Mouse (Mus musculus): ENCODE data around the gene Gm44596. TPM values are rescaled to one million over a fixed set of nuclear protein-coding genes. Genes with fewer than 3 reads are reported as not detected.

Gene Gm44596
- not detected in 2 replicates for polyA plus RNA-seq (2014; fragmentation: Nextera tagmentation; extraction: Ambion mirVana)

- Histone ChIP-seq H3K9ac (no peak within 1 kb of the TSS), H3K27me3 (ENCODE audit: insufficient read depth, low read length) (no peaks in the 10 kb centered on the region), H3K4me1 (ENCODE audit: insufficient read depth) (no peaks in the 10 kb centered on the region), H3K36me3 (ENCODE audit: insufficient read depth) (peaks cover 67% of the 10 kb centered on the region), H3K27ac (ENCODE audit: low read depth) (no peak within 1 kb of the TSS), H3K4me2 (no peak within 1 kb of the TSS), H3K4me3 (ENCODE audit: low read depth, low read length) (no peak within 1 kb of the TSS), H3K9me3 (ENCODE audit: low read depth, low read length) (no peaks in the 10 kb centered on the region)
- DNase-seq (peak; percentile 33), ATAC-seq (ENCODE audit: insufficient read depth) (peak; percentile 48; the same call in 1 of the 2 replicates)
- TF ChIP-seq CTCF (IDR thresholded peaks at IDR 0.05; ENCODE audit: low read depth): no peak
- 44% methylated on average over 5 of the region's 6 CpGs for WGBS
Measured at GRCm38 (mm10) chr6:128375192-128375591, at the start of gene Gm44596, which contains the start of gene Tex52. Gm44596 (plus strand) TSS chr6:128375503. Tex52 (plus strand) TSS chr6:128375456.

DNA sequence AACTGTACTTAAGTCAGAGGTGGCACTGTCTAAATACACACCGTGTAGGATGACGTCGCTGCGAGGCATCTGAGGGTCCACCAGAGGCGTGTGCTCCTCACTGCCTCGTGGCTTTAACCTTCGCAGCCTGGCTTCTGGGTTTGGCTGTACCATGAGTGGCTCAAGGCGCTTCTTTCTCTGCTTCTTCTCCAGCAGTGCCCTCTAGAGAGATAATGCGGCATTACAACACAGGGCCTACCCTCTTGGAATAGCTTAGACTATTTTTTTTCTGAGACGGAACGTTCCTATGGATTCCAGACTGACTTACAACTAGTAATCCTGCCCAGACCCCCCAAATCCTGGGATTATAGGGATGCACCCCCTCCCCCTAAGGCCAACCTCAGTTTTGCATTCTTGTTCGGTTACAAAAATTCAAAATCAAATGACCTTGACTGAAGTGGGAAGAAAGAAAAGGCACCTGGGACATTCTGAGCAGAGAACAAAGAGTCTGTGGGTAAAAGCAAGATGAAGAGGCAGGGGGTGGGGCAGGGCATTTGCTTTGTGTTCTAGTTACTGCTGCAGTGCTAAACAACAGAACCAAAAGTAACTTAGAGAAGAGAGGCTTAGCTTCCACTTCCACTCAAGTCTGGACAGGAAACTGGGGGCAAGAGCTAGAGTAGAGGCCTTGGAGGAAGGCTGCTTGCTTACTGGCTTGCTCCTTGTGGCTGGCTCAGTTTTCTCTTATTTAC is 40.7 kb upstream of the Gm44596 start:
- peak overlapping the region; percentile 35 for H3K4me2 ChIP-seq
- DNase-seq: peak; percentile 95
- peaks cover 4% of the 10 kb centered on the region for H3K4me1 ChIP-seq (ENCODE audit: insufficient read depth)
- 8% methylated on average over 12 of the region's 12 CpGs for WGBS
- peaks cover 3% of the 10 kb centered on the region; the same call in 1 of the 2 replicates for H3K9me3 ChIP-seq (ENCODE audit: low read depth, low read length)
- H3K27me3 ChIP-seq (ENCODE audit: insufficient read depth, low read length): no peaks in the 10 kb centered on the region
- H3K36me3 ChIP-seq (ENCODE audit: insufficient read depth): peaks cover 49% of the 10 kb centered on the region
- H3K9ac ChIP-seq: no peak overlapping the region
- H3K4me3 ChIP-seq (ENCODE audit: low read depth, low read length): no peak overlapping the region
- peak; percentile 79 for TF ChIP-seq CTCF (IDR thresholded peaks at IDR 0.05; ENCODE audit: low read depth)
- peak; percentile 78 for ATAC-seq (ENCODE audit: insufficient read depth)
- no peak overlapping the region for H3K27ac ChIP-seq (ENCODE audit: low read depth)

GRCm38 (mm10) chr6:128337467-128337866 is 37.8 kb upstream of the Gm44596 start:
- 54% methylated on average over 7 of the region's 7 CpGs for WGBS
- ATAC-seq (ENCODE audit: insufficient read depth): no peak

GRCm38 (mm10) chr6:128338876-128339275 is 36.4 kb upstream of the Gm44596 start:
- Histone ChIP-seq H3K4me3 (ENCODE audit: low read depth, low read length) (no peak overlapping the region), H3K4me2 (no peak overlapping the region), H3K9me3 (ENCODE audit: low read depth, low read length) (no peaks in the 10 kb centered on the region), H3K4me1 (ENCODE audit: insufficient read depth) (peaks cover 4% of the 10 kb centered on the region), H3K36me3 (ENCODE audit: insufficient read depth) (peaks cover 23% of the 10 kb centered on the region; the same call in 1 of the 2 replicates), H3K27ac (ENCODE audit: low read depth) (peak overlapping the region; percentile 30; the same call in 1 of the 2 replicates), H3K27me3 (ENCODE audit: insufficient read depth, low read length) (no peaks in the 10 kb centered on the region), H3K9ac (no peak overlapping the region)
- ATAC-seq (ENCODE audit: insufficient read depth) (peak; percentile 62), DNase-seq (peak; percentile 48)
- no peak for TF ChIP-seq CTCF (IDR thresholded peaks at IDR 0.05; ENCODE audit: low read depth)
- WGBS: 24% methylated on average over 5 of the region's 5 CpGs

More at GRCm38 (mm10) chr6:128337467-128337866, 37.8 kb upstream of the Gm44596 start:
- Histone ChIP-seq H3K4me1 (ENCODE audit: insufficient read depth) (peaks cover 4% of the 10 kb centered on the region), H3K27me3 (ENCODE audit: insufficient read depth, low read length) (no peaks in the 10 kb centered on the region), H3K9me3 (ENCODE audit: low read depth, low read length) (no peaks in the 10 kb centered on the region), H3K9ac (no peak overlapping the region), H3K4me2 (no peak overlapping the region), H3K4me3 (ENCODE audit: low read depth, low read length) (no peak overlapping the region), H3K36me3 (ENCODE audit: insufficient read depth) (peaks cover 33% of the 10 kb centered on the region), H3K27ac (ENCODE audit: low read depth) (no peak overlapping the region)
- no peak for DNase-seq
- no peak for TF ChIP-seq CTCF (IDR thresholded peaks at IDR 0.05; ENCODE audit: low read depth)

DNA sequence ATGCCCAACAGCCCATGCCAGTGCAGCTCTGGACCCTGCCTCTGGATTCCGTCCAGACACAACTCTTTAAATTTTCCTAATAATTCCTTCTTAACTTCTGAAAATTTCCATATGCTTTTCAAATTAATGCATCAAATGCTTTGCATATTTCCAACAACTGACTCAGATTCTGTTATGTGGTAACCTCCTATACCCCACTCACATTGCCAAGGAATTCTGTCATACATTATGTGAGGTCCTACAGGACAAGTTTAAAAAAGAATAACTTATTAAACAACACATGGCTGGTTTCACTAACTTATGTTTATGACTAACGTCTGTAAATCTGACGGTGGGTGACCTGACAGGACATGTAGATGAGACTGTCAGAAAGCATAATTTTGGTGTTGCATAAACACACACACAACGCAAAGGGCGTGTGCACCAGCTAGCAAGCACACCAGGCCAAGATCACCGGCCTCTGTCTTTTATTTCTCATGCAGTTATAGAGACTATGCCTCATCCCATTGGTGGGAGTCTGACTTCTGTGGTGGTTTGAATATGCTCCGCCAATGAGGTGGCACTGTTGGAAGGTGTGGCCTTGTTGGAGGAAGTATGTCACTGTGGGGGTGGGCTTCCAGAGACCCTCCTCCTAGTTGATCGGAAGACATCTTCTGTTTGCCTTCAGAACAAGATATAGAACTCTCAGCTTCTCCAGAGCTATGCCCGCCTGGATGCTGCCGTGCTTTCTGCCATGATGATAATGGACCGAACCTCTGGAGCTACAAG is 33.2 kb upstream of the Gm44596 start:
- no peak for ATAC-seq (ENCODE audit: insufficient read depth)

DNA sequence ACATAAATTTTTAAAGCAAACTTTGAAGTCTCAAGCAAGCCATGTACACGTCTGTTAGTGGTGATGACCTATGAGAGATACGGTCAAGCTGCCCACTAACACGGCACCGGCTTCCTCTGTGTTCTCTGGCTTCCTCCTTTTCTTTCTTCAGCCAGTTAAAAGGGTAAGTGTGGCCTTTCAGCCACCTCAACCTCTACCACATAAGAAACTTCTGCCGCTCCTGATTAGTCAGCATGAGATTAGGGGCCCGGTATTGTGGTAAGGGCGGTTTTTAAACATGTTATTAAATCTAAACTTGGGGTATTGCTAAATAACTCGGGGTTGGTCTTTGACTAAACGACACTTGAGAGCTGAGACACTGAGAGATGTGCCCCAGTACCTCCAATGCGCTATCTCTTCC is 29.7 kb upstream of the Gm44596 start:
- Histone ChIP-seq H3K4me3 (ENCODE audit: low read depth, low read length) (no peak overlapping the region), H3K27ac (ENCODE audit: low read depth) (no peak overlapping the region), H3K4me1 (ENCODE audit: insufficient read depth) (no peaks in the 10 kb centered on the region), H3K9me3 (ENCODE audit: low read depth, low read length) (no peaks in the 10 kb centered on the region), H3K27me3 (ENCODE audit: insufficient read depth, low read length) (no peaks in the 10 kb centered on the region), H3K4me2 (no peak overlapping the region), H3K36me3 (ENCODE audit: insufficient read depth) (peaks cover 14% of the 10 kb centered on the region; the same call in 1 of the 2 replicates), H3K9ac (no peak overlapping the region)
- ATAC-seq (ENCODE audit: insufficient read depth) (no peak), DNase-seq (no peak)
- TF ChIP-seq CTCF (IDR thresholded peaks at IDR 0.05; ENCODE audit: low read depth): no peak
- WGBS: 83% methylated on average over 10 of the region's 10 CpGs

More for the DNA sequence above, 33.2 kb upstream of the Gm44596 start:
- peak; percentile 16 for DNase-seq
- Histone ChIP-seq H3K4me2 (no peak overlapping the region), H3K9me3 (ENCODE audit: low read depth, low read length) (no peaks in the 10 kb centered on the region), H3K27me3 (ENCODE audit: insufficient read depth, low read length) (no peaks in the 10 kb centered on the region), H3K9ac (no peak overlapping the region), H3K4me1 (ENCODE audit: insufficient read depth) (peaks cover 4% of the 10 kb centered on the region), H3K27ac (ENCODE audit: low read depth) (no peak overlapping the region), H3K4me3 (ENCODE audit: low read depth, low read length) (no peak overlapping the region), H3K36me3 (ENCODE audit: insufficient read depth) (peaks cover 4% of the 10 kb centered on the region; the same call in 1 of the 2 replicates)
- 86% methylated on average over 11 of the region's 11 CpGs for WGBS
- no peak for TF ChIP-seq CTCF (IDR thresholded peaks at IDR 0.05; ENCODE audit: low read depth)

- TF ChIP-seq CTCF (IDR thresholded peaks at IDR 0.05; ENCODE audit: low read depth): no peak
- Histone ChIP-seq H3K36me3 (ENCODE audit: insufficient read depth) (peaks cover 17% of the 10 kb centered on the region; the same call in 1 of the 2 replicates), H3K4me1 (ENCODE audit: insufficient read depth) (no peaks in the 10 kb centered on the region), H3K4me2 (no peak overlapping the region), H3K9me3 (ENCODE audit: low read depth, low read length) (no peaks in the 10 kb centered on the region), H3K9ac (no peak overlapping the region), H3K4me3 (ENCODE audit: low read depth, low read length) (no peak overlapping the region), H3K27me3 (ENCODE audit: insufficient read depth, low read length) (no peaks in the 10 kb centered on the region), H3K27ac (ENCODE audit: low read depth) (no peak overlapping the region)
- no peak for DNase-seq
- 77% methylated on average over 6 of the region's 6 CpGs for WGBS
- no peak for ATAC-seq (ENCODE audit: insufficient read depth)
Measured at GRCm38 (mm10) chr6:128346782-128347181, 28.5 kb upstream of the Gm44596 start.
